Mouse (Mus musculus): Measurements from ENCODE around the gene Atp6v0d1. TPM values are rescaled to one million over a fixed set of nuclear protein-coding genes. Genes with fewer than 3 reads are reported as not detected.
"Not testable (repeated sequence)": the region's sequence is repeated elsewhere in the genome, so short reads cannot be mapped to it uniquely, and the experiment has no call there.

The Atp6v0d1 gene
- total RNA-seq, 2 experiments from 2014 or later = 43.2 to 44.7 TPM

DNA sequence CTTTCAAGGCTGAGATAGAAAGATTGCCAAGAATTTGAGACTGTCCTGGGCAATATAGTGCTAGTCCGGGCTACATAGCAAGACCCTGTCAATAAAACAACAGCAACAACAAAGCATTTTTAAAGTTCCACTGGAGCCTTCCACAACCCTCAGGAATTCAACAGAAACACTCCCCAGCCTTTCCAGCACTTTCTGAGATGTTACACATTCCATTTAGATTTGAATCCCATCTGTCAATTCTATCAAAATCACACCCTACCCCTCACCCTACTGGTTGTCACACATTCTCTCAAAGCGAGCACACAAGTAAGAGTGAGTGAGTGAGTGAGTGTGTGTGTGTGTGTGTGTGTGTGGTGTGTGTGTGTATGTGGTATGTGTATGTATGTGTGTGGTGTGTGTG is 26.6 kb upstream of the Atp6v0d1 start:
- intact Hi-C loops (cut with DNase I; ENCODE audit: low total_unique reads) = no loop called here
- no peak for DNase-seq

DNA sequence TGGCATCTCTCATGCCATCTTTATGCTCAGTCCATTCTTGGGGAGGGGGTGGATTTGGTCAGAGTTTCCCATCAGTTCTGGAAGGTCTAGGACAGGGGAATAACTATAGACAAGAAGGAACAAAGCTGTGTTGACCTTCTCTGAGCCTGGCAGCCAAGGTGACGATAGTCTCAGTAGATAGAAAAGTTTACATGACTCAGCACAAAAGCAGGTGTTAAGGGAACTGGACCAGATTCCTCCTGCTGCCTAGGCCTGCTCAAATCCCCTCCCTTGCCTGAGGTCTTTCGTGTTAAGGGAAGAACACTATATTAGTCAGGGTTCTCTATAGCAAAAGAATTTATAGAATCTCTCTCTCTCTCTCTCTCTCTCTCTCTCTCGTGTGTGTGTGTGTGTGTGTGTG is 13.9 kb upstream of the Atp6v0d1 start:
- no peak for DNase-seq
- intact Hi-C loops (cut with DNase I; ENCODE audit: low total_unique reads) = no loop called here

DNA sequence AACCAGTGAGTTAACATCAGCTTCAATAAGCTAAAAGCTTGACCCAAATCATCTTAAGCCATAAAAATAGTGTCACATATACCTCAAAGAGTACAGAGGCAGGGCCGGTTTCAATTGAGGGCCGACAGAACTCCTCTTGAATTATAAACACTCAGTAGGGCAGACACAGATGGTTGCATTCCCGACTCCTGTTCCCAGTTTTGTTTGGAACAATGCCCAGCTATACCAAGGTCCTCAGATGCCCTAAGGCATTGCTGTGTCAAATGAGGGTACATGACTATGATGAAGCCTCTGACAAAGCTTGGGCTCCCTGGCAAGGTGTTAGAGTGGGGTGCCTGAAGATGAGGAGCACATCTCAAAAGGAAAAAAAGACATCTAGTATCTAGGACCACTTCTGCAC is 9.7 kb upstream of the Atp6v0d1 start:
- intact Hi-C loops (cut with DNase I; ENCODE audit: low total_unique reads) = no loop called here
- DNase-seq = no peak

DNA sequence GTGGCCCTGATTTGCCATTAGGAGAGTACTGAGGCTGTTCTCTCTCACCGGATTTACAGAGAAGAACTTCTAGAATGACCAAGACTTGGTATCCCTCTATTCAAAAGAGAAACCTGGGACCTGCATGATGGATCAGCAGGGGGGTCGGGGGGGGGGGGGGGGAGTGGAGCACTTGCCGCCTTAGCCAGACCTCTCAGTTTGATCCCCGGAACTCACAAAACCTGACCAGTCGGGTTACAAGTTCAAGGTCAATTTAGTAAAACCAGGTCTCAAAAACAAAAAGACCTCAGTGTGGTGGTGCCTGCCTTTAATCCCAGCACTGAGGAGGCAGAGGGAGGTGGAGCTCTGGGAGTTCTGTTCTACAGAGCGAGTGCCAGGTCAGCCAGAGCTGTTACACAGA is 8.9 kb upstream of the Atp6v0d1 start:
- intact Hi-C loops (cut with DNase I; ENCODE audit: low total_unique reads) = no loop called here
- no peak for DNase-seq

DNA sequence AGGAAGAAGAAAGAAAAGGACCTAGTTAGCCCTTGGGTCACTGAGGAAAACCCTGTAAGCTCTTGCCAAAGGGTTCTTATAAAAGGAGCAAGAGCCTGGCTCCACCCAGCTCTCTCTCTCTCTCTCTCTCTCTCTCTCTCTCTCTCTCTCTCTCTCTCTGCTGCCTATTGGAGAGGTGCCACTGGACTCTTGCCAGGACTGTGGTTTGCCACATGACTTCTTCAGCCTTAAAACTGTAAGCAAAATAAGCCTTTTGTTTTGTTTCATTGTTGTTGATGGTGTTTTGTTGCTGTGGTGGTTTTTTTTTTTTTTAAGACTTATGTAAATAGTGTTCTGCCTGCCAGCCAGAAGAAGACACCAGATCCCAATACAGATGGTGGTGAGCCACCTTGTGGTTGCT is 7.6 kb upstream of the Atp6v0d1 start:
- DNase-seq = peak; percentile 35
- intact Hi-C loops (cut with DNase I; ENCODE audit: low total_unique reads) = no loop called here

DNA sequence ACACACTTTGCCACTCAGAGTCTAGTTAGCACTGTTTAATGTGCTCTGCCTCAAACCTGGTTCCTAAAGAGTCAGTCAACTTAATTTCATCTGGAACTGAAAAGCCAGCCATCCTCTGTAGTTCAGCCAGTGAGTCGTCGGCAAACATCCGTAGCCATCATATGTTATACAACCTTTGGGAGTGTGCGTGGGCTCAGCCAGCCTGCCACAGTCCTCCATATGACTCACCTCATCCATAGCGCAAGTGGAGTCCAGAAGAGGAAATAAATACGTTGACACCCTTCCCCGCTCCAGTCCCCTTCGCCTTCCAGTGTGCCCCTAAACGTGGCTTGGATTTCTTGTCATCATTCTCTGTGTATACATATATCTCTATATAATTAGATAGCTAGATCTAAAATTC is 6.0 kb upstream of the Atp6v0d1 start:
- intact Hi-C loops (cut with DNase I; ENCODE audit: low total_unique reads) = no loop called here
- DNase-seq = no peak

DNA sequence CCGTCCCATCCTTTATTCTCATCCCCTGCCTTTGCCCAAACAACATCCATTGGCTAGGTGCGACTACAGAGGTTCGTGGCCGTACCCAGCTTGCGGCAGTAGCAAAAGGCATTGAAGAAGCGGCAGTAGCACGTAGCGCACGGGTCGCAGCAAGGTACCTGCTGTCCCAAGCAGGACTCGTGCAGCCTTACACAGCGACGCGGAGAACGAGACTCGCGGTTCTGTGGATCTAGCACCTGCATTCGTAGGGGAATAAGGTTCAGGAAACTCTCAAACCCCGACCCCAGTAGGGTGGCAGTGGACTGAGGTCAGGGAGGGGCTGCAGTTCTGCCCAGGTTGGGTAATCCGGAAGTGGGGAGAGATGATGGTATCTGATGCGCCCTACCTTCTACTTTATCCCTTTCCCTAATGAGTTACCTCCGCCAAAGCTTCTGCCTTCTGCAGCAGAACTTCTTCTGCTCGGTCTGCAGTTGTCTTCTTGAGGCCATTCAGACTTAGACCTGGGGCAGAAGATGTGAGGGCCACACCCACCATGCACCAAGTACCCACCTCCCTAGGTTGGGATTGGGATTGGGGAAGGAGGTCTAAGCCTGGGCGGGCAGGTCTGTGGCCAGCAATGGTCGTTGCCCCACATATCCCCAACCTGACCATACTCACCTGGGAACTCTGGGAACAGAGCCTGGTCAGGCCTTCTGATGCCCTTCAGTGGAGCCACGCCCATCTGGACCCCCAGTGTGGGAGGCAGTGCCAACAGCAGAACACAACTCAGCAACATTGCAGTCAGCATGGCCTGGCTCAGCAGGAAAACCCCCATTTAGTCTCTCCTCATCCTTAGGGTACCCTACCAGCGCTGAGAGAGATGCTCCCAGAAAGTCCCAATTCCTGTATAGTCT is 1.1 kb upstream of the Atp6v0d1 start:
- DNase-seq = no peak
- intact Hi-C loops (cut with DNase I; ENCODE audit: low total_unique reads) = no loop called here

DNA sequence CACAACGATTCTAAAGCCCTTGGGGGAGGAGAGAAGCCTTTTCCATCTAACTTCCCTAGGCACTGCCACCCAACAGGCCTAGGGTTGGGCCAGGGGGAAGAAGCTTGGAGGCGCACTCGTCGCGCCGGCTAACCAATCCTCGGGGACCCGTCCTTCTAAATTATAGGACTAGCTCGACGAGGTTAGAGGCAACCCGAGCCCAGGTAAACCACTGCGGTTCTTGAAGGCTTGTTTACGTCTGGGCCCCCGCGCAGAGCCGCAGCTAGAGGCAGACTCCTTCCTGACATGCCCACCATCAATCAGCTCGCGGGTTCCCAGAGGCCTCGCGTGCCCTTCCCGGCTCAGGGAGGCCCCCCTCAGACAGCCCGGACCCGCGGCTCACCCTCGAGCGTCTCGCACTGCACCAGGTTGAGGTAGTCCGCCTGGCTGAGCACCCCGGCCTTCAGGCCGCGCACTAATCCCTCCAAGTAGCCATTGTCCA is 406 bp downstream of the Atp6v0d1 start:
- DNase-seq = no peak
- intact Hi-C loops (cut with DNase I; ENCODE audit: low total_unique reads) = no loop called here

DNA sequence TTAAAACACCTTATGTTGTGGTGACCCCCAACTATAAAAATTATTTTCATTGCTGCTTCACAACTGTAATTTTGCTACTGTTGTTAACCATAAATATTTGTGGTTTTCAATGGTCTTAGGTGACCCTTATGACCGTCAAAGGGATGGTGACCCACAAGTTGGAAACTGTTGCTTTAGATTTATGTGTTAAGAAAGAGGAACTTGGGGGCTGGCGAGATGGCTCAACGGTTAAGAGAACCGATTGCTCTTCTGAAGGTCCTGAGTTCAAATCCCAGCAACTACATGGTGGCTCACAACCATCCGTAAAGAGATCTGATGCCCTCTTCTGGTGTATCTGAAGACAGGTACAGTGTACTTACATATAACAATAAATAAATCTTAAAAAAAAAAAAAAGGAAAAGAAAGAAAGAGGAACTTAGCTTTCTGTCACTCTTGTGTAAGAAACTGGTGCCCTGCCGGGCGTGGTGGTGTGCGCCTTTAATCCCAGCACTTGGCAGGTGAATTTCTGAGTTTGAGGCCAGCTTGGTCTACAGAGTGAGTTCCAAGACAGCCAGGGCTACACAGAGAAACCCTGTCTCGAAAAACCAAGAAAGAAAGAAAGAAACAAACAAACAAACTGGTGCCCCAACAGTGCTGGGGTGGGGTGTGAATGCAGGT is 1.1 kb downstream of the Atp6v0d1 start:
- intact Hi-C loops (cut with DNase I; ENCODE audit: low total_unique reads); DNase-seq: not testable (repeated sequence)

DNA sequence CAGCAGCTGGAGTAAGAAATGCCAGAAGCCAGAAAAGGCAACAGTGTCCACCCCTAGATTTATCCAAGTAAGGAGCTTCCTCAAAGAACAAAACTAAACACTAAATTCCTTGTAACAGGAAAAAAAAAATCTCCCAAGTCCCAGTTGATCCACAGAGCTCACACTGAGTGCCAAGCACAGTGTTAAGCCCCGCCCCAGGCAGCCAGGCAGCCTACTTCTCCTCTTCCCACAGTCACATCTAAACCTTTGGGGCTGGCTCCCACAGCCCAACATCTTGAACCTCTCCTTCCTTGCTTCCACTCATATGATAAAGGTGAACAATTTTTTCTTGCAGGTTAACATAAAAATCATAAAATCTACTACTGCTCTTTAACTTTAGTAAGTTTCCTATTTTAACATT is 2.0 kb downstream of the Atp6v0d1 start:
- intact Hi-C loops (cut with DNase I; ENCODE audit: low total_unique reads) = no loop called here
- no peak for DNase-seq

DNA sequence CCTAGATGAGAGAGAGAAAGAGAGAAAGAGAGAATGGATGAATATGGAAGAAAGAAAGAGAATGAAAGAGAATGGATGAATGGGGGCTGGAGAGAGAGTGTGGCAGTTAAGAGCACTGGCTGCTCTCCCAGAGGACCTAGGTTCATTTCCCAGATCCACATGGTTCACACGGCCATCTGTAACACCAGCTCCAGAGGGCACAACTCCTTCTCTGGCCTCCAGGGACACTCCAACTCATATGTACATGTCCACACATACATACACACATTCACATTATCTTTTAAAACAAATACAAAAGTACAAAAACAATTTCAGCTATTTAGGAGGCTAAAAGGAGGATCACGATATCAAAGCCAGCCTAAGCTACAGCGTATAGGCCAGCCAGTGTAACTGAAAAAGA is 3.0 kb downstream of the Atp6v0d1 start:
- intact Hi-C loops (cut with DNase I; ENCODE audit: low total_unique reads) = no loop called here

DNA sequence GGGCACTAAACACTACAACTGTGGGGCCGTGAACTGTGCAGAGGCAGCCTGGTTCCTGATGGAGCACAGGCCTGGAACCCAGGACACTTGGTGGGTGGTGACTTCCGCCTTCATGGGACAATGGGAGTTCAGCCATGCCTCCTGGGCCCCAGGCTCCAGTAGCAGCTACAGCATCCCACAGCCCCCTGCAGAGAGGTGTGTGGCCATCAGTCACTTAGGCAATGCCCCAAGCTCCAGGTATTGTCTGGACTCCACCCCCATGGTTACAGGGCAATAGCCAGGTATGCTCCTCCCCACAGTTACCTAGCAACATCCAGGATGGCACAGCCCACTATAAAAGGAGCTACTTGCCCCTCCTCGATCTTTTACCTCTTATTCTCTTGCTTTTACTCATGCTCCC is 10.6 kb downstream of the Atp6v0d1 start:
- intact Hi-C loops (cut with DNase I; ENCODE audit: low total_unique reads) = no loop called here
- no peak for DNase-seq

More for the DNA sequence above, 3.0 kb downstream of the Atp6v0d1 start:
- DNase-seq = no peak

DNA sequence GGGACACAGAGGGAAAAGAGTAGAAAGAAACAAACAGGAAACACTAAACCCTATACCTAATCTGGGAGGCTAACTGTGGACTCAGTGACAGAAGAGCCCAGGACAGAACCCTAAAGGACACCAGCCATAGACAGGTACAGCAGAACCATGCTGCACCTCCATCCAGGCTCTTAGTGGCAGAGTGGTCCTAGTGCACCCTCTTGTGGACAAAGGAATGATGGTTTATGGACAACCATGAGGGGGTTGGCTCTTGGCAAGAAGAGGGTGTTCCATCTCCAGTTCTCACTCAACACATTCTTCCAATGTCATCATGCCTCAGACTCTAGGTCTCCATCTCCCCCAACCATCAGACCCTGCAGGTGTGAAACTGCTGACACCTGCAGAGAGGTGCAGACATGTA is 11.8 kb downstream of the Atp6v0d1 start:
- DNase-seq = peak; percentile 58
- intact Hi-C loops (cut with DNase I; ENCODE audit: low total_unique reads) = loop anchor here (5.0 kb wide), 2 partner anchors 37 to 67 kb away; partner anchors contain the start of gene Hsd11b2

DNA sequence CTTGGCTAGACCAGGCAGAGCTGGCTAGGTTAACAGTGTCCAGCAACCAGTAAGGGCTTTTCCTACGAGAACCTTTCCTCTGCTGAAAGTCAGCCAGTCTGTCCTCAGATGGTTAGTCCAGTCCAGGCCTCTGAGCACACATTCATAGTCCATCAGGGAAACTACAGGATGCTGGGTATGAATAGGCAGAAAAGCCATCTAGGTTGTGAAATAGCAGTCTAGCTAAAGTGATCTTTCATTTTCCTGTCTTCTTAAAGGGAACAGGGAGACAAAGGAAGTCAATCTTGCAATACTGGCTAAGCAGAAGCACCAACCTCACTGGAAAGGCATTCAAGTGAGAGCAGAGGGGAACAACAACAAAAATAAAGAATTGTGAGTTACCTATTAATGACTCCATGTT is 13.0 kb downstream of the Atp6v0d1 start:
- DNase-seq = no peak
- intact Hi-C loops (cut with DNase I; ENCODE audit: low total_unique reads) = loop anchor here (5.0 kb wide), 2 partner anchors 36 to 66 kb away; partner anchors contain the start of gene Hsd11b2

DNA sequence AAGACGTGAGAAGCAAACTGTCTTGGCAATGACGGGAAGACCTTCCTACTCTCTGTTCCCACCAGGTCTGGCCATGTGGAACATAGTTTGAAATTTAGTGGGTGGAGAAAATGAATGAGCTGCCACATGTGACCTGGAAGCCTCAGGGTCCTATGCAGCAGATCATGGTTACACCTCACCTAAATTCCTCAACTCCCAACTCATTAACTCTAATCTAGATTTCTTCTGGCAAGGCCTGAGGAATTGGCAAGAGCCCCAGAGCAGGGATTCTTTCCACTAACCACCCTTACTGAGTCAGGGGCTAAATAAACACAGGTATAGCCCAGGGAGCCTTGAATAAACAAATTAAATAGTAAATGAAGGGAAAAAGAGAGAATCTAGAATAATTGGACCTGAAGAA is 13.8 kb downstream of the Atp6v0d1 start:
- intact Hi-C loops (cut with DNase I; ENCODE audit: low total_unique reads) = loop anchor here (5.0 kb wide), 2 partner anchors 35 to 65 kb away; partner anchors contain the start of gene Hsd11b2
- DNase-seq = no peak

DNA sequence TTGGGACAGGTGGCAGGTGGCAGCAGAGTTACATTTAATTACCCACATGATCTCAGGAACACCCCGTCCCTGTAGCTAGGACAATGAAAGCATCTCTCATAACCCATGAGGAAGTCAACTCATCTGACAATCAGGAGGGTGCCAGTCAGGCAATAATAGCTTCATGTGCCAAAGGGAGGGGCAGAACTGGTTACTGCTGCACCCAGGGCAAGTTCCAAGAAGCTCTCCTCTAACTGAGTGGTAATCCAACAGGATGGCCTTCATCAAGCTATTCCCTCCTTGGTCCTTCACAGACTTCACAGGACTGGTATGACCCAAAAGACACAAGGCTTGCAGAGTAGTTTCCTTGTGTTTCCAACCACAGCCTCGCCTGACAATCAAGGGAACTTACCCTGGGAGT is 15.8 kb downstream of the Atp6v0d1 start:
- intact Hi-C loops (cut with DNase I; ENCODE audit: low total_unique reads) = loop anchor here (5.0 kb wide), 2 partner anchors 33 to 63 kb away; partner anchors contain the start of gene Hsd11b2
- no peak for DNase-seq

DNA sequence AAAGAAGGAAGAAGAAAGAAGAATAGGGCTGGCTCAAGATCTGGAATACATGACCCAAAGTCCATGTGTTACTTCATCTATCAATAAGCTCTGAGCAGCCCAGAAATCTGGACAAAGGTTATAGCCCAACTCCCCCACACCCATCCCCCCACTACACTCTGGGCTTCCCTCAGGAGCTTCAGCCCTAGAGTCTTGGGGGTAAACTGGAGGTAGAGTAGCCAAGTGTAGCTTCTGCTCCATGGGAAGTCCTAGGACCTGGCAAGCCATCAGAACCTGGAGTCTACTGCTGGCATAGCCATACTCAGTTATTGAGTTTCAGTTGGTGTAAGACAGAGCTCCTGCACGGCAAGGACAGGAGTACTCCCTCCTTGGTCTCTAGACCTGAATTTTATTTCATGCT is 16.3 kb downstream of the Atp6v0d1 start:
- intact Hi-C loops (cut with DNase I; ENCODE audit: low total_unique reads) = no loop called here
- DNase-seq = no peak

DNA sequence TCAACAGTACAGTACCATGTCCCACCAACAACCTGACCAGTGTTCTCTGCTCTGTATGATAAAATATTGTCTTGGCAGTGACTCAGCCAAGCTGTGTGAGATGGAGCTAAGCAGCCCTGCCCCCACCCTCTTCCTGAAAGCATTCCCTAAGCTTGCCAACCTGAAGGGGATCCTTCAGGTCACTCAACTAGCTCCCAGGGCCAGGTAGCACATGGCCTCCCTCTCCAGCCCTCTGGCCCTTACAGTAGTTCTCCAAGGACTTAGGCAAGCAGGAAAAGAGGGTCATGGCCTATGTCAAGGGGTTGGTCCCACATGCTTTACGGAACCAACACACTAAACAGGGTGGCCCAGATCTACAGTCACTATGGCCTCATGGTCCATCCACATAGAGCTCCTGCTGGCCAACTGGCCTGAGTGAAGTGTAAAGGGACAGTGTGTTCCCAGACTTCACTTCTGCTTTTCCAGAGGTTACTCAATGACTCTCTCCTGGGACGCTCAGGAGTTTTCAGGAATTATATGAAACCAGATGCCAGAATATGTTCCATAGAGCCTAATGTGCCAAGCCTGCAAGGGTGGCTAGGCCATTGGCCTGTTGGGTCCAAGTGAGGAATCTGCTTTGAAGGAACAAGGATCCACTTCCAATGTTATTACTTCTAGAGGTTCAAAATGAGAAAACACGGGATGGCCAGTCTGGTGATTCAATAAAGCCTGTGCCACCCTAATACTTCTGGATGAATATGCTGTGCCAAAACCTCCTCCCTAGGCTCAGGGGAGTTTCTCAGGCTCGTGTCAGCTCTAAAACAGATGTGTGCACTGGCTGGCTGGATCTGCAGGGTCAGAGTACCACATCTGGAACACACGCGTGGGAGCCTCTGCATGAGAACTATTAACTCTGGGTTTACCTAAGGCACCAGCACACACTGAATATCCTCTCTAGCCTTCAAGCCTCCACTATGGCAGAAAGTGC is 19.2 kb downstream of the Atp6v0d1 start:
- intact Hi-C loops (cut with DNase I; ENCODE audit: low total_unique reads) = no loop called here
- no peak for DNase-seq

DNA sequence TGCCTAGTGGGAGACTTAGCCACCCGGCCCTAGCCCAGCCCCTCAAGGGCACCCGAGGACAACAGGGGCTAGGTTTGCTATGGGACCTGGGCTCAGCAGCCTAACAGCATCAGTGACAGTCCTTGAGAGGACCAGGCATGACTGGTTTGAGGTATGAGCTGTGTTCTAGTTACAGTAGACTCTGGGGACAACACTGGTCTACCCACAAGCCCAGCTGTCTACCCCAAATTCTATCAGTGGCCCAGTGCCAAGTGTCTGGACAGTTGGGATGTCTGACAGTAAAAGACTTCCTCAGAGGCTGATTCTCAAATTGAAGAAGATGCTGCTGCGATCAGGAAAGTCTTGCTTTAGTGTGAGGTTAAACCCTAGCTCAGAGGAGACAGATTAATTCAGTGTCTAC is 20.6 kb downstream of the Atp6v0d1 start:
- intact Hi-C loops (cut with DNase I; ENCODE audit: low total_unique reads) = no loop called here
- peak; percentile 46 for DNase-seq

Measured in gastrocnemius, postnatal 14 days (tissue).